Mouse (Mus musculus) liver, embryonic 12.5 days (tissue): ENCODE results near the gene Apool. TPM values are rescaled to one million over a fixed set of nuclear protein-coding genes. Genes with fewer than 3 reads are reported as not detected.

Experiments used
- ATAC-seq: fragments of 200-750 bp; cut with Nextera tagmentation; 2 replicates; pipeline ENCODE4 v1.8.0; 2017; ENCODE audit warnings: moderate number of reproducible peaks, mild to moderate bottlenecking, moderate library complexity
- H3K27ac ChIP-seq: fragments of 300-500 bp; sonication (generic); 2 replicates; pipeline ENCODE4 v1.5.1; 2016; ENCODE audit warnings: mild to moderate bottlenecking
- H3K27me3 ChIP-seq: fragments of 300-500 bp; sonication (generic); replicated peaks from 2 replicates; pipeline ENCODE4 v1.6.1; 2016; ENCODE audit warnings: mild to moderate bottlenecking, moderate library complexity
- H3K36me3 ChIP-seq: fragments of 300-500 bp; sonication (generic); 2 replicates; pipeline ENCODE4 v1.6.1; 2016; ENCODE audit warnings: mild to moderate bottlenecking, moderate library complexity
- H3K4me1 ChIP-seq: fragments of 300-500 bp; sonication (generic); 2 replicates; pipeline ENCODE4 v1.6.1; 2016
- H3K4me2 ChIP-seq: fragments of 300-500 bp; sonication (generic); 2 replicates; pipeline ENCODE4 v1.6.1; 2016; ENCODE audit warnings: mild to moderate bottlenecking, moderate library complexity
- H3K4me3 ChIP-seq: fragments of 300-500 bp; sonication (generic); 2 replicates; pipeline ENCODE4 v1.5.1; 2016; ENCODE audit warnings: mild to moderate bottlenecking, moderate library complexity
- H3K9ac ChIP-seq: fragments of 300-500 bp; sonication (generic); 2 replicates; pipeline ENCODE4 v1.6.1; 2016; ENCODE audit warnings: mild to moderate bottlenecking, moderate library complexity
- H3K9me3 ChIP-seq: fragments of 300-500 bp; sonication (generic); replicated peaks from 2 replicates; pipeline ENCODE4 v1.6.1; 2016; ENCODE audit warnings: mild to moderate bottlenecking, moderate library complexity
- WGBS: fragments of 180-500 bp; shearing (Covaris S2); methylation state at CpG from one replicate; pipeline ENCODE4 v1.1.7; 2016; ENCODE audit not compliant: insufficient replicate concordance; 5-methylcytosine and 5-hydroxymethylcytosine counted together
- polyA plus RNA-seq: library from polyadenylated mRNA; unstranded; fragments of >200 nt; fragmentation: Nextera tagmentation; extraction: Ambion mirVana; gene quantifications from 2 replicates; pipeline ENCODE4 v1.2.1, GENCODE M21; 2016

The Apool gene
- polyA plus RNA-seq, 1 experiment from 2014 or later, result 29.3 TPM

- H3K4me1 ChIP-seq, result no peaks in the 10 kb centered on the region
- H3K27me3 ChIP-seq, result no peaks in the 10 kb centered on the region
- no peaks in the 10 kb centered on the region for H3K9me3 ChIP-seq
- no peak overlapping the region for H3K4me2 ChIP-seq
- ATAC-seq, result no peak
- no peaks in the 10 kb centered on the region for H3K36me3 ChIP-seq
- WGBS, result 49% methylated on average over 2 of the region's 2 CpGs
- H3K9ac ChIP-seq, result no peak overlapping the region
- H3K27ac ChIP-seq, result no peak overlapping the region
- no peak overlapping the region for H3K4me3 ChIP-seq
Observed at GRCm38 (mm10) chrX:112412309-112412708, 101.2 kb downstream of the Apool start.

Other genes starting within 250 kb of the Apool start
- gene 4933403O08Rik, start 72.3 kb upstream of the Apool start, polyA plus RNA-seq, result 0.12 TPM in 1 of 2 replicates, not detected in the other
- not detected in 2 replicates for gene Satl1, start 95.4 kb downstream of the Apool start, polyA plus RNA-seq
- gene 2010106E10Rik, start 183.9 kb downstream of the Apool start, polyA plus RNA-seq, result not detected in 2 replicates